Mouse (Mus musculus) spleen, adult 10 weeks (tissue): ENCODE data around the gene Lce1j. TPM values are rescaled to one million over a fixed set of nuclear protein-coding genes. Genes with fewer than 3 reads are reported as not detected.

ENCODE experiments used
- polyA plus RNA-seq: library from polyadenylated mRNA; stranded (reverse); fragments of 350-450 nt; fragmentation: Illumina TruSeq; extraction: RNeasy Lipid Tissue Mini Kit (QIAGEN cat#74804); gene quantifications from one replicate; pipeline ENCODE4 v1.2.3, GENCODE M21; 2015; ENCODE audit warnings: low replicate concordance; ENCODE audit not compliant: insufficient read depth

Gene Lce1j
- not detected for polyA plus RNA-seq

DNA sequence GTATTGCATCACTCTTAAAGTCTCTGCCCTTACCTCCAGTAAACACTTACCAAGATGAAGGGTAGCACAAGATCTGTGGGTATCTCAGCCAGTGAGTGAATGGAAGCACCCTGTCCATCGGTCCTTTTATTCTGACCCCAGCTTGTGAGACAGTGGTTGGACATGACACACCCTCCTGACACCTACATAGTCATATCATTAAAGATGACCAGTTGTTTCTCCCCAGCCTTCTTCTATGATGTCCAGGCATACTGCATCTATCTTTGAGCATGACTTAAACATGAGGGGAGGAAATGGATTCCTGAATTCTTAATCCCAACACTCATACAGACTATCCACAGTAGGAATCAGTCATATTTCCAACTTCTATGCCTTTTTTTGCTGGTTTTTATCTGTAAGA, at the start of gene Lce1j:
Gene Lce1j, minus strand, starts transcription at position 101 of the 400 bp plus-strand sequence.

DNA sequence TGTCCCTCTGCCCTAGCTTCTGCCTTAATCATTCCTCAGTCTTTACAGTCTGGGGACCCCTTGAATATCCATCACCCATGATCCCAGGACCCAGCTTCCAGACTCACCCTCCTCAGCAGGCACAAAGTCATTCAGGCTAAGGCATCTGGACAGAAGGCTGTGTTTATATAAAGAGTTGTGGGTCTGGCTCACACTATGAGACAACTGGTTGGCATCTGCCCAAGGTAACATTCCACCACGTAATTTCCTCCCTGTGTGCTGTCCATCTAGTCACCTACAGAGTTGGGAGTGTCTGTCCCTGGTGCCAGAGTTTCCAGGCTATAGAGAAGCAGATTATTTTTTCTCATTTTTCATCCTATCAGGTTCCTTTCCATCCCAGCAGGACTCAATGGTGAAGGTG, 36.8 kb upstream of the Lce1j start, which contains the start of gene Kprp:
Gene Kprp, minus strand, starts transcription at position 140 of the 400 bp plus-strand sequence.

DNA sequence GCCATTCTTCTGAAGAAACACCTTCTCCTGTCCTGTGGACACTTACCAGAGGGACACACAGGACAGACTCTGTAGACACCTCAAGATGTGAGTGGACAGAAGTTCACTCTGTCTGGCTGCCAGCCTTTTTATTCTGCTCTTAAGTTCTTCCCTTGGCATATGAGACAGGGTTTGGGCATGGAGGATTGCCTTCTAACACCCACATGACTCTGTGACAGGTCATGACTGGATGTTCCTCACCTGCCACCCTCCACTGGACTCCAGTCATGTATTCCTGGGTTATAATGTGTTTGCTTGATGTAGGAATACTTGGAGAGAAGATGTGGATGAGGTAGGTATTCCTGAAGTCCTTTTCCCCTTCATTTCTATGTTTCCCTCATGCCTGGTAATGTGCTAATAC, 17.5 kb upstream of the Lce1j start, which contains the start of gene Lce1k:
Gene Lce1k, minus strand, starts transcription at position 101 of the 400 bp plus-strand sequence.

GRCm38 (mm10) chr3:92778799-92779198, 11.5 kb downstream of the Lce1j start, which contains the start of gene Lce1i:
Lce1i (minus strand) TSS chr3:92778899.

GRCm38 (mm10) chr3:92764965-92765364, 25.3 kb downstream of the Lce1j start, which contains the start of gene Lce1h:
Lce1h (minus strand) TSS chr3:92765065.

GRCm38 (mm10) chr3:92752238-92752637, 38.1 kb downstream of the Lce1j start, which contains the start of gene Lce1g:
Lce1g (minus strand) TSS chr3:92752338.

GRCm38 (mm10) chr3:92738996-92739395, 51.3 kb downstream of the Lce1j start, which contains the start of gene Gm38119:
Gm38119 (minus strand) TSS chr3:92739096.

Other genes starting within 250 kb of the Lce1j start
- gene Ivl, start 216.8 kb downstream of the Lce1j start, polyA plus RNA-seq: not detected
- not detected for gene Smcp, start 201.5 kb downstream of the Lce1j start, polyA plus RNA-seq
- gene 2210017I01Rik, start 183.0 kb downstream of the Lce1j start, polyA plus RNA-seq: not detected
- not detected for gene Lce6a, start 168.9 kb downstream of the Lce1j start, polyA plus RNA-seq
- gene Lce1a1, start 142.2 kb downstream of the Lce1j start, polyA plus RNA-seq: not detected
- not detected for gene Lce1b, start 133.6 kb downstream of the Lce1j start, polyA plus RNA-seq
- not detected for gene Lce1a2, start 120.2 kb downstream of the Lce1j start, polyA plus RNA-seq
- gene Lce1c, start 111.3 kb downstream of the Lce1j start, polyA plus RNA-seq: not detected
- gene Lce1d, start 103.3 kb downstream of the Lce1j start, polyA plus RNA-seq: not detected
- gene Lce1e, start 81.4 kb downstream of the Lce1j start, polyA plus RNA-seq: not detected
- gene Lce1f, start 70.2 kb downstream of the Lce1j start, polyA plus RNA-seq: not detected
- not detected for gene Gm38119, start 51.4 kb downstream of the Lce1j start, polyA plus RNA-seq
- not detected for gene Lce1g, start 38.2 kb downstream of the Lce1j start, polyA plus RNA-seq
- gene Lce1h, start 25.4 kb downstream of the Lce1j start, polyA plus RNA-seq: not detected
- gene Lce1i, start 11.6 kb downstream of the Lce1j start, polyA plus RNA-seq: not detected
- not detected for gene Lce1k, start 17.4 kb upstream of the Lce1j start, polyA plus RNA-seq
- not detected for gene Kprp, start 36.7 kb upstream of the Lce1j start, polyA plus RNA-seq
- not detected for gene Lce1l, start 60.8 kb upstream of the Lce1j start, polyA plus RNA-seq
- not detected for gene 2310050C09Rik, start 79.7 kb upstream of the Lce1j start, polyA plus RNA-seq
- gene Lce3a, start 135.7 kb upstream of the Lce1j start, polyA plus RNA-seq: not detected
- not detected for gene Lce3b, start 142.5 kb upstream of the Lce1j start, polyA plus RNA-seq
- gene Lce3c, start 154.0 kb upstream of the Lce1j start, polyA plus RNA-seq: not detected
- gene Lce3d, start 166.9 kb upstream of the Lce1j start, polyA plus RNA-seq: not detected
- gene Lce3e, start 176.5 kb upstream of the Lce1j start, polyA plus RNA-seq: not detected
- not detected for gene Lce3f, start 201.7 kb upstream of the Lce1j start, polyA plus RNA-seq
- gene Crct1, start 225.2 kb upstream of the Lce1j start, polyA plus RNA-seq: not detected
- gene Lce1m, start 228.5 kb upstream of the Lce1j start, polyA plus RNA-seq: not detected